Mouse (Mus musculus) brain, embryonic 14.5 days (tissue): ENCODE measurements around the gene Acss3. TPM values are rescaled to one million over a fixed set of nuclear protein-coding genes. Genes with fewer than 3 reads are reported as not detected.
A peak's percentile ranks its signal among the peaks of the same experiment; 100 is the strongest.

Source experiments
- DNase-seq: peaks from one replicate; pipeline ENCODE4 v3.0.0-alpha.2; 2011; ENCODE audit warnings: low read depth
- CTCF ChIP-seq: fragments of 200-500 bp; IDR thresholded peaks from 2 replicates; pipeline ENCODE4 v1.5.1; 2012; ENCODE audit warnings: inconsistent platforms, mild to moderate bottlenecking, moderate library complexity, borderline replicate concordance; ENCODE audit not compliant: insufficient read depth, insufficient read length; ENCODE audit errors: extremely low read depth
- POLR2A ChIP-seq: fragments of 200-500 bp; IDR thresholded peaks from 2 replicates; pipeline ENCODE4 v1.6.1; 2012; ENCODE audit warnings: mild to moderate bottlenecking, inconsistent platforms, borderline replicate concordance; ENCODE audit not compliant: poor library complexity, insufficient read depth, insufficient read length, severe bottlenecking; ENCODE audit errors: extremely low read depth
- polyA plus RNA-seq: library from polyadenylated mRNA; depleted of rRNA; stranded (reverse); fragments of >200 nt; gene quantifications from 2 replicates; pipeline ENCODE4 v1.2.3, GENCODE M21; 2012; rRNA removed

Acss3 gene
- polyA plus RNA-seq: 1.5 and 2.4 TPM in 2 replicates

- peak; percentile 83 for DNase-seq
- TF ChIP-seq CTCF: no peak
- no peak for TF ChIP-seq POLR2A
Observed at GRCm38 (mm10) chr10:107123529-107124335, at the start of gene Acss3. Acss3 (minus strand) TSS chr10:107123668.

- no peak for TF ChIP-seq CTCF
- no peak for TF ChIP-seq POLR2A
- no peak for DNase-seq
Observed at GRCm38 (mm10) chr10:107172003-107172689, 48.7 kb upstream of the Acss3 start.

GRCm38 (mm10) chr10:107166486-107166885 lies 43.0 kb upstream of the Acss3 start:
- TF ChIP-seq CTCF: no peak
- TF ChIP-seq POLR2A: no peak
- DNase-seq: no peak

- no peak for DNase-seq
- TF ChIP-seq CTCF: no peak
- no peak for TF ChIP-seq POLR2A
Observed at GRCm38 (mm10) chr10:107148759-107149158, 25.3 kb upstream of the Acss3 start.

GRCm38 (mm10) chr10:107144016-107144415 lies 20.5 kb upstream of the Acss3 start:
- no peak for TF ChIP-seq POLR2A
- no peak for TF ChIP-seq CTCF
- no peak for DNase-seq

- DNase-seq: no peak
- TF ChIP-seq POLR2A: no peak
- TF ChIP-seq CTCF: no peak
Observed at GRCm38 (mm10) chr10:107142910-107143309, 19.4 kb upstream of the Acss3 start.

GRCm38 (mm10) chr10:107122744-107123528 lies 532 bp downstream of the Acss3 start:
- no peak for DNase-seq
- TF ChIP-seq CTCF (no peak), POLR2A (no peak)

GRCm38 (mm10) chr10:107121301-107121700 lies 2.2 kb downstream of the Acss3 start:
- TF ChIP-seq POLR2A: no peak
- TF ChIP-seq CTCF: no peak
- DNase-seq: no peak

- no peak for DNase-seq
- TF ChIP-seq CTCF: no peak
- TF ChIP-seq POLR2A: no peak
Observed at GRCm38 (mm10) chr10:107119135-107119534, 4.3 kb downstream of the Acss3 start.

GRCm38 (mm10) chr10:107116709-107117267 lies 6.7 kb downstream of the Acss3 start:
- DNase-seq: no peak
- TF ChIP-seq POLR2A: no peak
- no peak for TF ChIP-seq CTCF

- peak; percentile 69 for DNase-seq
- TF ChIP-seq POLR2A (no peak), CTCF (no peak)
Observed at GRCm38 (mm10) chr10:107115930-107116642, 7.4 kb downstream of the Acss3 start.

GRCm38 (mm10) chr10:107115121-107115520 lies 8.3 kb downstream of the Acss3 start:
- TF ChIP-seq POLR2A: no peak
- TF ChIP-seq CTCF: no peak
- no peak for DNase-seq

- peak; percentile 88 for DNase-seq
- TF ChIP-seq CTCF (no peak), POLR2A (no peak)
Observed at GRCm38 (mm10) chr10:107094452-107094851, 29.0 kb downstream of the Acss3 start.
